Mouse (Mus musculus): ENCODE measurements around the gene Zfp609.
"Not testable (repeated sequence)": the region's sequence is repeated elsewhere in the genome, so short reads cannot be mapped to it uniquely, and the experiment has no call there.

The Zfp609 gene

GRCm38 (mm10) chr9:65812841-65813240 is 14.5 kb downstream of the Zfp609 start:
- DNase-seq: no peak

DNA sequence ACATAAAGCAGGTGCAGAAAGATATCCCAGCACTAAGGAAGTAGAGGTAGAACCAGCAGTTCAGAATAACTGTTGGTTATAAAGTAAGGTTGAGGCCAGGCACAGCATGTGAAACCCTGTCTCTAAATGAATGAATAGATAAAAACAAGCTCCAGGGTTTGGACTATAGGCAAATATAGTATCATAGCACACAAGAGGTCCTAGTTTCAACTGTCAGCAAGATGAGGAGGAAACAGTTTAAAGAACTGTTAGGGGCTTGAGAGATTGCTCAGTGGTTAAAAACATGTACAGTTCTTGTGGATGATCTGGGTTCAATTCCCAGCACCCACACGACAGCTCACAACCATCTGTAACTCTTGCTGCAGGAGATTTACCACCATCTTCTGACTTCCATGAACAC is 15.6 kb downstream of the Zfp609 start:
- no peak for DNase-seq

DNA sequence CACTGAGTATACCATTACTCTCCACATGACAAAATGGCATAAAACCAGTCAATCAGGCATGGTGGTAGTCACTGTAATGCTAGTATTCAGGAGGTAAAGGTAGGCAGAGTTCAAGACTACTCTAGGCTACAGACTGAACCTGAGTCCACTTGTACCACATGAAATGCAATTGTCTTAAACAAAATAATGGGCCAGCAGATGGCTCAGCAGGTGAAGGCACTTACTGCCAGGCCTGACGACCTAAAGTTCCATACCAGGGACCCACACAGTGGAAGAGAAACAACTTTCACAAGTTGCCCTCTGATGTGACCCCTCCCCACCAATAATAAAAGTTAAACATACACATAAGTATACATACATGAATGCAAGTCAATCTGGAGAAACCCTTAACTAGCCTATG is 19.5 kb downstream of the Zfp609 start:
- DNase-seq: no peak

GRCm38 (mm10) chr9:65807251-65807650 is 20.1 kb downstream of the Zfp609 start:
- no peak for DNase-seq

- no peak for DNase-seq
These were observed 27.6 kb downstream of the Zfp609 start for GRCm38 (mm10) chr9:65799770-65800169.

GRCm38 (mm10) chr9:65795651-65796050 is 31.7 kb downstream of the Zfp609 start:
- DNase-seq: no peak

DNA sequence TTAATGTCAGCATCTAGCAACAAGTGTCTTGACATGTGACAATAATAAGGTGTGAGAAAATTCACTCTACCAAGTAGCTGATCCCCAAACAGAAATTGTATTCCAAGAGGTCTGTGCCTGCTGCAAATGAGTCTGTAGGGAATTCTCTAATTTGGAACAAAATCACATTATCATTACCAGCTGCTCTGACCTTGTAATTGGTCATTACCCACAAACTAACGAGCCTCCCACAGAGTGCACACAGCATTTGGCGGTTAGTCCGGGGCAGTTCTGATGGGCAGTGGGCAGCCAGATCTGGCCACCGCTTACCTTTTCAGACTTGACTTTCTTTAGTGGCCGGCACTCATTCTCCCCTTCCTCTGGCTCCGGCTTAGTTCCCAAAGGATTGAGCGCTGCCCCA is 33.1 kb downstream of the Zfp609 start:
- DNase-seq: no peak

DNA sequence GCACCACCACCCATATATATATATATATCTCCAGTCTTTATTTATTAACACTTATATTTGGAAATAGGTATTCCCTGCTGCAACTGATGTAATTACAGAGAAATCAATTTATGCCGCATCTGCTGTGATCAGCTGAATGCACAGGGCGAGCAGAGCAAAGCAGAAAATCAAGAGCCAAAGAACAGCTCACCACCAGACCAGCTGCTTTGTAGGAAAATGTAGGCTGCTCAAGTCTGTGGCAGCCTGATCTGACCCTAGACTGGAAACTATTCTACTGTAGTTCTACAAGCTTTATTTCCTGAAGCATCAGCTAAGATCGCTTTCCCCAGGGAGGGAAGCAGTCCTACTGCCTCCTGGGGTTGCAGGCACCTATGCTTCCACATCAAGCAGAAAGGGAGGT is 33.9 kb downstream of the Zfp609 start:
- no peak for DNase-seq

- no peak for DNase-seq
These were observed 34.3 kb downstream of the Zfp609 start for GRCm38 (mm10) chr9:65793086-65793485.

GRCm38 (mm10) chr9:65791846-65792245 is 35.5 kb downstream of the Zfp609 start:
- no peak for DNase-seq

- no peak for DNase-seq
These were observed 36.3 kb downstream of the Zfp609 start for GRCm38 (mm10) chr9:65791106-65791505.

DNA sequence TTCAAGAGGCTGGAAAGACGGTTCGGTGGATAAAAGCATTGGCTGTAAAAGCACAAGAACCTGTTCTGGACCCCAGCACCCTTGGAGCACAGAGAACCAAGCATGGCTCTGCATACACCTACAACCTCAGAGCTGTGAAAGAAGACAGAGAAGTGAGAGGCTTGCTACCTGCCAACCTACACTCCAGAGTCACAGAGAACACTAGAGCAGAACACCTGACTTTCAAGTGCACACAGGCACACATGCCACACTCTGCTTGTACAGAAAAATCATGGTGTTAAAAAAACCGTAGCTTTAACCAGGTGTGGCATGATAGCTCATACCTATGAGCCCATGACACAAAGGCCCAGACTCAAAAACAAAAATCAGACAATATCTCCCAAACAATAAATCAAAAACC is 37.6 kb downstream of the Zfp609 start:
- DNase-seq: no peak

DNA sequence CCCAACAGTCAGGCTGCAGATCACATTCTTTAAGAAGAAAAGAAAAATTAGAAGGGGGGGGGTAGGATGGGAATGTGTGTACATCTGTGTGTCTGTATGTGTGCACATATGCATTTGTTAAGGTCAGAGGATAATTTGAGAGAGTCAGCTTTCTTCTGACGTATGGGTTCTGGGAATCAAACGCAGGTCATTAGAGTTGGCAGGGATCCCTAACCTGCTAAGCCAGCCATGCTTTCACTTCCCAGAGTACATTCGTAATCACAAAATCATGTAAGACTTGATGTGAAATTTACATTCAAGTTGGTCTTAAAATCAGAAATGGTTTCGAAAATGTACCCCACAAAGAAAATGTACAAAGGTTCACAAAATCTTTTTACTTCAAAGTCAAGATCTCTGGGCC is 38.8 kb downstream of the Zfp609 start:
- no peak for DNase-seq

DNA sequence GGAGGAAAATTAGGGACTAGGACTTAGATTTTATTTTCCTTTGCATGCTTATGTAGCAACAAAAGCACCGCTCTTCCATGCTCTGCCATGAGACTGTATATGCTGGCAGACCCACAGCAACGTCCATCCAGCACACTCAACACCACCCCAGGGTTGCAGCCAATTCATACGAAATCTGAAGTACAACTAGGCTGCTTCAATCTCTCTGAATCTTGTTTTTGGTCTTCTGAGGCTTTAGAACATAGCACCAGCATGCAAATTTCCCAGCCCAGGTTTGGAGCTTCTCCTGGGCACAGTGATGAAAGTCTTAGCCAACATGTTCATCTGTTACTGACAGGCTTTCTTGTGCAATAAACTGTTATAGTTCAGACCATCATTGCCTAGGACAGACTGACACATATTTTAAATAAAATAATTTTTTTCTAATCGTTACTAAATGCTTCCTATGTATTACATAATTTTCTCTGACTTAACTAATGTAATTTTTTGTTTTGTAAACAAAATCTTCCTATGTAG is 39.5 kb downstream of the Zfp609 start:
- DNase-seq: no peak

DNA sequence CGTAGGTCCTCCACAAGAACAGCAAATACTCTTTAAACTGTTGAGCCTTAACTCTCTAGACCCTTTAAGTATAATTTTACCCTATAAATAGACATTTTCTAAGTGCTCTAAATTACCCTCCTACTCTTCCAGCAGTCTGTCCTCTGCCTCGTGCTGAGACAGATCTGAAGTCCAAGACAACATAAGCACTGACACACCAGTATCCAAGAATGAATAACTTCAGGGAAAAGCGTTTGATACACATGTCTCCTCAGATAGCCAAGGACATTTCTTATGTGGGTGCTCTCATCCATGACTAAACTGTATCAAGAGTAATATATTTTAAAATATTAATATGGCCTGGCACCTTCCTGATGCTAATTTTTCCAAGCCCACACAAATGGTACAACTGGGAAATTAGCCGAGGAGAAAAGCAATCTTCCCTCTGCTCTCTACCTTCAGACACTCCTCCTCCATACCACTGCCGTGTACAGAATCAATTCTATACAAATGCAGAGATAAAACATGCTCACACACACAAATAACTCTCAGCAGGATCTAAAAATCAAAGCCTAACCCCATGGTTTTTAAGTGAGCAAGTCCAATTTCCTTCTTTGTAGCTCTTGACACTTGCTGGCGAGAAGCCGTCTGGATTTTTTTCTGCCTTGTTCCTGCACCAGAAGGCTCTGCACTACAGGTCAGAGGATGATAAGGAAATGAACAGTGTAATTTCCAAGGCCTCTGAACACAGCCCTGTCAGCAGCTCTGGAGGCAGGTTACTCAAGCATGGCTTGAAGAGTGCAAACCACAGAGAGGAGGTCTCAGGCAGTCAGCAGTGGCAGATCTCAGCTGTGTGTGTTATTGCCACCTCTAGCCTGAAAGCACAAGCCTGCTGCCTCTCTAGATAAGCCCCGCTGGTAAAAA is 40.2 kb downstream of the Zfp609 start:
- no peak for DNase-seq

DNA sequence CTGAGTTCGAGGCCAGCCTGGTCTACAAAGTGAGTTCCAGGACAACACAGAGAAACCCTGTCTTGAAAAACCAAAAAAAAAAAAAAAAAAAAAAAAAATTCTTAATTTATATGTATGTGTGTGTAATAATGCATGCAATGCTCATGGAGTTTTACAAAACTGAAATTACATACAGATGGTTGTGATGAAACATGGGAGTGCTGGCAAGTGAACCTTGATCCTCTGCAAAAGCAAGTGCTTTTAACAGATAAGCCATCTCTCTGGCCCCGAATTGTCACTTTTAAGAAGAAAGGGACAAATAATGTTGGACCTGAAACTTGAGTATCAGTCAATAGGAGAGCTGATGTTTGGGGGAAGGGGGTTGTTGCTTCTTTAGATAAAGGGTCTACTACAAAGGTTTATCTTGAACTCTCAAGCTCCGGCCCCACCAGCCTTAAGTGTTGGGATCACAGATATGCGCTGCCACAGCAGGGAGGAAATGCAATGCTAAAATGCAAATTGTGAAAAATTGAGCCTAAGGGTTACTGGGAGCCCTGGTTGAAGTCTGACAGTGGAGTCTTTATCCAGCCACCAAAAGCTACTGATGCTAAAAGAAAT is 41.5 kb downstream of the Zfp609 start:
- DNase-seq: no peak

GRCm38 (mm10) chr9:65779619-65780018 is 47.7 kb downstream of the Zfp609 start:
- not testable (repeated sequence) for DNase-seq

DNA sequence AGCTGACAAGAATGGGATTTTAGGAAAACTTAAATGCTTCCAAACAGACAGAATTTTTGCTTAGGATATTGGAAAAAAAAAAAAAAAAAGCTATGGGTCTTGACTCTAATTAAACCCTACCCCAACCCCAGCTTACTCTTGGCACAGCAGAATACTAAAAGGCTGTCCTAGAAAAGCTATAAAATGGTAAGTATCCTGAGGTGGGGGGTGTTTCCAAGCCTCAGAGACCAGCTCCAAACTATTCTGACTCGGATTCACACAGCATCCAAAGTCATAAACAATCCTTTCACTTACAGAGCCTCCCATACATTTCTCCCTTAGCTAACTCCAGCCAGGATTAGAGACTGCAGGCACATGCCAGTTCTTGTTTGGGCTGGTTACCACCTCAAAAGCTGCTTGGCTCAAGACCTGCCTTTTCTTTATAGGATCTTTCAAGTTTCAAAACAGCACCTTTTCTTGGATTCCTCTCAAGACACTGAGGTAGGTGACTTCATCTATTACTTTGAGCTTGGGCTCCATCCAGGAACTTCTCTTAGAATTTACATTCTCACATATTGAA is 50.4 kb downstream of the Zfp609 start:
- no peak for DNase-seq

- no peak for DNase-seq
These were observed 51.1 kb downstream of the Zfp609 start for GRCm38 (mm10) chr9:65776137-65776872.

DNA sequence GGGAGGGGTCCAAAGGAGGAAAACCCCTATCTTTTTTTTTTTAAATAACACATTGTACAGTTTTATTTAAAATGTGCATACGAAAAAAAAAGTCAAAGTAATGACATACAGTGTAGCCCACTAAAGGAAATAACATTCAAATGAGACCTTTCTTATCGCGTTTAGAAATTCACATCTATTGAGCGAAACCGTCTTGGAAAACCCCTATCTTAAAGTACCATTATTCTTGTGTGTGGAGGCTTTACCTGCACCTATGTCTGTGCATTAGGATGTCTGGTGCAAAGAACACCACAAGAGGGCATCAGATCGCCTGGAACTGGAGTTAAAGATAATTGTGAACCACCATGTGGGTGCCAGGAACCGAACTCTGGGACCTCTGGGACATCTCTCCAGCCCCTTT is 53.6 kb downstream of the Zfp609 start:
- DNase-seq: no peak

DNA sequence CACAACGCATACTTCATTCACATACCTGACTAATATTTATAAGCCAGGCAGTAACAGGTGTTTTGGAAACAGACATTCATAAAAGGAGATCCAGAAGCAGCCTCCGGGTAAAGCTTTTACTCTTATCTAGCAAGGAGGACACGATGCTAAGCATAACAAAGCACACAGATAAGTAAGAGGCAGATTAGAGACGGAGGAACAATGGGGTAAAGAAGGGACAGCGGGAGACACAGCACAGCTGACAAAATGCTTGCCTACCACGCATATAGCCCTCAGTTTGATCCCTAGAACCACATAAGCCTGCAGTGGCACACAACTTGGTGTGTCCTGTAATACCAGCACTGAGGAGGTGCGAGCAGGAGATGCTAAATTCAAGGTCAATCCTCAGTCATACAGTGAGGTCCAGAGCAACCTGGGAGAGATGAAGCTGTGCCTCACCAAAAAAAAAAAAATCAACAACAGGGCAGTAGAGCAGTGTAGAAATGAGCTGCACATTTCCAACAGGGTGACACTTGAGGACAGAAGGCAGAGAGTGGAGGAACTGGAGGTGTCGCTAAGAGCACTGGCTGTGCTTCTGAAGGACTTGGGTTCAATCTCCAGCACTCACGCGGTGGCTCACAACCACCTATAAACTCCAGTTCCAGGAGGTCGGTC is 56.2 kb downstream of the Zfp609 start:
- no peak for DNase-seq

DNA sequence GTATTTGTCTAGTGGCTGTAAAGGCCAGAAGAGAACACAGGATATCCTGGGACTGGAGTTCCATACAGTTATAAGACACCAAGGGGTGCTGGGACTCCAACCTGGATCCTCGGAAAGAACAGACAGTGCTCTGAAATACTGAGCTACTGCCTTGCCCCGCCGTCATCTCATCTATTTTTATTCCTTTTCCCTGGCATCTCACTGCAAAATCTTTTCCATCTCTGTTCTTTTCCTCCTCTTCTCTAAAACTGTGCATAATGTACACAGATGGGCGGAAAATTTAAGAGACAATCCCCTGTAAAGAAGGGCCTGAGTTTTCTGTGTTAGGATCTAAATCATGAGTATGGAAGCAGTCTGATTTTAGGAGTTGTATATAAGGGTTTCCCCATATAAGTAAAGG is 64.6 kb downstream of the Zfp609 start:
- DNase-seq: no peak

- DNase-seq: no peak
These were observed 67.4 kb downstream of the Zfp609 start for GRCm38 (mm10) chr9:65759992-65760391.

All from thymus, postnatal 4 days (tissue).